Mouse (Mus musculus) midbrain, embryonic 15.5 days (tissue): ENCODE data around the gene Add3. TPM values are rescaled to one million over a fixed set of nuclear protein-coding genes. Genes with fewer than 3 reads are reported as not detected.

Source experiments
- ATAC-seq: fragments of 200-750 bp; cut with Nextera tagmentation; replicated peaks from 2 replicates; pipeline ENCODE4 v1.8.0; 2017; ENCODE audit warnings: moderate TSS enrichment
- H3K27ac ChIP-seq: fragments of 300-500 bp; sonication (generic); 2 replicates; pipeline ENCODE4 v1.5.1; 2015; ENCODE audit warnings: mild to moderate bottlenecking, inconsistent platforms
- H3K27me3 ChIP-seq: fragments of 300-500 bp; sonication (generic); replicated peaks from 2 replicates; pipeline ENCODE4 v1.6.1; 2015; ENCODE audit warnings: inconsistent platforms
- H3K36me3 ChIP-seq: fragments of 300-500 bp; sonication (generic); replicated peaks from 2 replicates; pipeline ENCODE4 v1.6.1; 2015; ENCODE audit warnings: inconsistent platforms
- H3K4me1 ChIP-seq: fragments of 300-500 bp; sonication (generic); 2 replicates; pipeline ENCODE4 v1.6.1; 2015; ENCODE audit warnings: inconsistent platforms
- H3K4me2 ChIP-seq: fragments of 300-500 bp; sonication (generic); 2 replicates; pipeline ENCODE4 v1.6.1; 2015; ENCODE audit warnings: inconsistent platforms, mild to moderate bottlenecking, moderate library complexity
- H3K4me3 ChIP-seq: fragments of 300-500 bp; sonication (generic); 2 replicates; pipeline ENCODE4 v1.5.1; 2015; ENCODE audit warnings: mild to moderate bottlenecking, inconsistent platforms
- H3K9ac ChIP-seq: fragments of 300-500 bp; sonication (generic); 2 replicates; pipeline ENCODE4 v1.6.1; 2015; ENCODE audit warnings: mild to moderate bottlenecking, inconsistent platforms
- H3K9me3 ChIP-seq: fragments of 300-500 bp; sonication (generic); 2 replicates; pipeline ENCODE4 v1.6.1; 2016; ENCODE audit warnings: inconsistent platforms
- WGBS: fragments of 180-500 bp; shearing (Covaris S2); methylation state at CpG from one replicate; pipeline ENCODE4 v1.1.7; 2015; ENCODE audit warnings: mixed read lengths; 5-methylcytosine and 5-hydroxymethylcytosine counted together
- polyA plus RNA-seq: library from polyadenylated mRNA; unstranded; fragments of >200 nt; fragmentation: Nextera tagmentation; extraction: Ambion mirVana; gene quantifications from 2 replicates; pipeline ENCODE4 v1.2.1, GENCODE M21; 2015

The Add3 gene
- polyA plus RNA-seq, 1 experiment from 2014 or later = 30.2 TPM

- ATAC-seq = no peak
- Histone ChIP-seq H3K9me3 (no peaks in the 10 kb centered on the region; the same call in 1 of the 2 replicates), H3K4me1 (no peaks in the 10 kb centered on the region), H3K9ac (no peak overlapping the region), H3K4me2 (no peak overlapping the region), H3K36me3 (no peaks in the 10 kb centered on the region), H3K27me3 (no peaks in the 10 kb centered on the region), H3K27ac (no peak overlapping the region), H3K4me3 (no peak overlapping the region)
- WGBS = 86% methylated on average over 8 of the region's 8 CpGs
Observed at GRCm38 (mm10) chr19:53119255-53119795, 20.9 kb upstream of the Add3 start.

GRCm38 (mm10) chr19:53120483-53120882 is 19.8 kb upstream of the Add3 start:
- WGBS = 71% methylated on average over 3 of the region's 3 CpGs
- H3K36me3 ChIP-seq = no peaks in the 10 kb centered on the region
- H3K4me2 ChIP-seq = no peak overlapping the region
- no peak overlapping the region for H3K27ac ChIP-seq
- H3K9ac ChIP-seq = no peak overlapping the region
- ATAC-seq = no peak
- no peaks in the 10 kb centered on the region for H3K4me1 ChIP-seq
- no peak overlapping the region for H3K4me3 ChIP-seq
- H3K9me3 ChIP-seq = no peaks in the 10 kb centered on the region; the same call in 1 of the 2 replicates
- H3K27me3 ChIP-seq = no peaks in the 10 kb centered on the region

- ATAC-seq = no peak
- 89% methylated on average over 6 of the region's 6 CpGs for WGBS
- H3K4me3 ChIP-seq = no peak overlapping the region
Observed at GRCm38 (mm10) chr19:53122641-53123241, 17.5 kb upstream of the Add3 start.

GRCm38 (mm10) chr19:53123301-53123700 is 16.9 kb upstream of the Add3 start:
- Histone ChIP-seq H3K4me1 (no peaks in the 10 kb centered on the region), H3K4me2 (no peak overlapping the region)

More at GRCm38 (mm10) chr19:53122641-53123241, 17.5 kb upstream of the Add3 start:
- Histone ChIP-seq H3K4me2 (no peak overlapping the region), H3K27ac (no peak overlapping the region), H3K9ac (no peak overlapping the region), H3K4me1 (no peaks in the 10 kb centered on the region), H3K9me3 (no peaks in the 10 kb centered on the region), H3K36me3 (no peaks in the 10 kb centered on the region), H3K27me3 (no peaks in the 10 kb centered on the region)

GRCm38 (mm10) chr19:53125679-53126078 is 14.6 kb upstream of the Add3 start:
- Histone ChIP-seq H3K9me3 (no peaks in the 10 kb centered on the region), H3K9ac (no peak overlapping the region), H3K27me3 (no peaks in the 10 kb centered on the region), H3K4me1 (no peaks in the 10 kb centered on the region), H3K4me3 (no peak overlapping the region), H3K27ac (no peak overlapping the region), H3K4me2 (no peak overlapping the region), H3K36me3 (no peaks in the 10 kb centered on the region)
- 82% methylated on average over 2 of the region's 2 CpGs for WGBS
- ATAC-seq = no peak

More at GRCm38 (mm10) chr19:53123301-53123700, 16.9 kb upstream of the Add3 start:
- H3K9ac ChIP-seq = no peak overlapping the region
- no peaks in the 10 kb centered on the region for H3K27me3 ChIP-seq
- H3K4me3 ChIP-seq = no peak overlapping the region
- WGBS = 64% methylated on average over 5 of the region's 5 CpGs
- no peaks in the 10 kb centered on the region for H3K9me3 ChIP-seq
- H3K36me3 ChIP-seq = no peaks in the 10 kb centered on the region
- no peak for ATAC-seq
- H3K27ac ChIP-seq = no peak overlapping the region

GRCm38 (mm10) chr19:53126546-53126945 is 13.7 kb upstream of the Add3 start:
- no peaks in the 10 kb centered on the region for H3K9me3 ChIP-seq
- H3K27ac ChIP-seq = no peak overlapping the region
- H3K9ac ChIP-seq = no peak overlapping the region
- H3K27me3 ChIP-seq = no peaks in the 10 kb centered on the region
- no peak overlapping the region for H3K4me2 ChIP-seq
- H3K4me3 ChIP-seq = no peak overlapping the region
- H3K4me1 ChIP-seq = no peaks in the 10 kb centered on the region
- no peaks in the 10 kb centered on the region for H3K36me3 ChIP-seq
- ATAC-seq = no peak
- 85% methylated on average over 3 of the region's 4 CpGs for WGBS

- WGBS = 66% methylated on average over 18 of the region's 18 CpGs
- no peak overlapping the region for H3K27ac ChIP-seq
- no peaks in the 10 kb centered on the region for H3K27me3 ChIP-seq
- ATAC-seq = no peak
- no peak overlapping the region for H3K4me3 ChIP-seq
- no peak overlapping the region for H3K9ac ChIP-seq
- no peaks in the 10 kb centered on the region for H3K9me3 ChIP-seq
- H3K4me1 ChIP-seq = no peaks in the 10 kb centered on the region
- H3K4me2 ChIP-seq = no peak overlapping the region
- H3K36me3 ChIP-seq = no peaks in the 10 kb centered on the region
Observed at GRCm38 (mm10) chr19:53127320-53128291, 12.6 kb upstream of the Add3 start.

- no peak for ATAC-seq
- H3K27ac ChIP-seq = no peak overlapping the region
- H3K9me3 ChIP-seq = no peaks in the 10 kb centered on the region
- H3K4me1 ChIP-seq = no peaks in the 10 kb centered on the region
- H3K9ac ChIP-seq = no peak overlapping the region
- H3K4me3 ChIP-seq = no peak overlapping the region
- H3K4me2 ChIP-seq = no peak overlapping the region
- 52% methylated on average over 13 of the region's 13 CpGs for WGBS
- no peaks in the 10 kb centered on the region for H3K27me3 ChIP-seq
- no peaks in the 10 kb centered on the region for H3K36me3 ChIP-seq
Observed at GRCm38 (mm10) chr19:53128494-53129337, 11.5 kb upstream of the Add3 start.

- 91% methylated on average over 16 of the region's 16 CpGs for WGBS
- no peak overlapping the region for H3K27ac ChIP-seq
- no peak overlapping the region for H3K9ac ChIP-seq
- no peaks in the 10 kb centered on the region for H3K4me1 ChIP-seq
- H3K36me3 ChIP-seq = no peaks in the 10 kb centered on the region
- no peak overlapping the region for H3K4me2 ChIP-seq
- no peaks in the 10 kb centered on the region for H3K9me3 ChIP-seq
- H3K27me3 ChIP-seq = no peaks in the 10 kb centered on the region
- ATAC-seq = no peak
- no peak overlapping the region for H3K4me3 ChIP-seq
Observed at GRCm38 (mm10) chr19:53130399-53131175, 9.7 kb upstream of the Add3 start.

- no peaks in the 10 kb centered on the region for H3K36me3 ChIP-seq
- H3K27ac ChIP-seq = no peak overlapping the region
- ATAC-seq = no peak
- H3K27me3 ChIP-seq = 0 out of 2 replicates have a peak, but pooled peaks cover 2% of the 10 kb centered on the region
- no peaks in the 10 kb centered on the region for H3K9me3 ChIP-seq
- no peak overlapping the region for H3K4me3 ChIP-seq
- H3K4me2 ChIP-seq = no peak overlapping the region
- H3K4me1 ChIP-seq = no peaks in the 10 kb centered on the region
- no peak overlapping the region for H3K9ac ChIP-seq
- WGBS = 85% methylated on average over 10 of the region's 10 CpGs
Observed at GRCm38 (mm10) chr19:53132471-53132870, 7.8 kb upstream of the Add3 start.

GRCm38 (mm10) chr19:53136336-53137090 is 3.7 kb upstream of the Add3 start:
- no peak overlapping the region for H3K9ac ChIP-seq
- no peaks in the 10 kb centered on the region for H3K9me3 ChIP-seq
- no peak for ATAC-seq
- no peaks in the 10 kb centered on the region for H3K36me3 ChIP-seq
- H3K4me1 ChIP-seq = peaks cover 11% of the 10 kb centered on the region
- no peak overlapping the region for H3K4me3 ChIP-seq
- H3K4me2 ChIP-seq = no peak overlapping the region
- 67% methylated on average over 13 of the region's 13 CpGs for WGBS
- H3K27me3 ChIP-seq = peaks cover 8% of the 10 kb centered on the region; the same call in 1 of the 2 replicates
- H3K27ac ChIP-seq = no peak overlapping the region
